Mouse (Mus musculus): ENCODE measurements around the gene Nek11. TPM values are rescaled to one million over a fixed set of nuclear protein-coding genes. Genes with fewer than 3 reads are reported as not detected.

Nek11 gene
- polyA plus RNA-seq, 1 experiment from 2014 or later: 1.7 TPM

DNA sequence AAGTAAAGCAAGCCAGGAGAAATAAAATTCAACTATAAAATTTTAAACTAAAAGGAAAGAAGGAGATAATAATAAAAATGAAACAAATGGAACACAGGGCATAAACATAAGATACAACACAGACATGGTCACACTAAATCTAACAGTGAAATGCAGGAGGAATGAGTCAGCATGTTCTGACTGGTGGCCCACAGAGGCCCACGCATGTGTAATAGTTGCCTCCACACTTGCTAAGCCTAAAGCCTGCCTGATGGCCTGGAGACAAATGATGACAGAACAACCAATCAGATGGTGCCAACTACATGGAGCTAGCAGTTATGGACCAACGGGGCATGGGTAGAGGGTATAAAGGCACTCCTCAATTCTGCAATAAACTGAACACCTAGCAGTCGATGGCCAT is 93.1 kb downstream of the Nek11 start:
- Histone ChIP-seq H3K9ac (ENCODE audit: low read length) (no peak overlapping the region), H3K4me1 (ENCODE audit: control insufficient read depth, insufficient read depth, low read length) (no peaks in the 10 kb centered on the region), H3K36me3 (ENCODE audit: control insufficient read depth, insufficient read depth, low read length) (no peaks in the 10 kb centered on the region), H3K27me3 (replicated peaks; ENCODE audit: control insufficient read depth, insufficient read depth, low read length) (no peaks in the 10 kb centered on the region), H3K4me3 (ENCODE audit: low read depth, low read length) (no peak overlapping the region), H3K4me2 (ENCODE audit: low read length) (no peak overlapping the region), H3K9me3 (replicated peaks; ENCODE audit: control insufficient read depth, low read length) (no peaks in the 10 kb centered on the region), H3K27ac (ENCODE audit: low read depth, low read length) (no peak overlapping the region)
- 90% methylated on average over 3 of the region's 3 CpGs for WGBS
- DNase-seq (ENCODE audit: low spot score): no peak
- no peak for ATAC-seq

GRCm38 (mm10) chr9:105301396-105301795 is 93.9 kb downstream of the Nek11 start:
- Histone ChIP-seq H3K9ac (ENCODE audit: low read length) (no peak overlapping the region), H3K27me3 (replicated peaks; ENCODE audit: control insufficient read depth, insufficient read depth, low read length) (no peaks in the 10 kb centered on the region), H3K4me2 (ENCODE audit: low read length) (no peak overlapping the region), H3K36me3 (ENCODE audit: control insufficient read depth, insufficient read depth, low read length) (no peaks in the 10 kb centered on the region), H3K4me3 (ENCODE audit: low read depth, low read length) (no peak overlapping the region), H3K4me1 (ENCODE audit: control insufficient read depth, insufficient read depth, low read length) (no peaks in the 10 kb centered on the region), H3K9me3 (replicated peaks; ENCODE audit: control insufficient read depth, low read length) (no peaks in the 10 kb centered on the region), H3K27ac (ENCODE audit: low read depth, low read length) (no peak overlapping the region)
- WGBS: 96% methylated on average over 1 of the region's 1 CpGs
- DNase-seq (ENCODE audit: low spot score) (peak; percentile 27), ATAC-seq (no peak)

GRCm38 (mm10) chr9:105300738-105301325 is 94.5 kb downstream of the Nek11 start:
- ATAC-seq (no peak), DNase-seq (ENCODE audit: low spot score) (no peak)
- WGBS: 81% methylated on average over 2 of the region's 2 CpGs

DNA sequence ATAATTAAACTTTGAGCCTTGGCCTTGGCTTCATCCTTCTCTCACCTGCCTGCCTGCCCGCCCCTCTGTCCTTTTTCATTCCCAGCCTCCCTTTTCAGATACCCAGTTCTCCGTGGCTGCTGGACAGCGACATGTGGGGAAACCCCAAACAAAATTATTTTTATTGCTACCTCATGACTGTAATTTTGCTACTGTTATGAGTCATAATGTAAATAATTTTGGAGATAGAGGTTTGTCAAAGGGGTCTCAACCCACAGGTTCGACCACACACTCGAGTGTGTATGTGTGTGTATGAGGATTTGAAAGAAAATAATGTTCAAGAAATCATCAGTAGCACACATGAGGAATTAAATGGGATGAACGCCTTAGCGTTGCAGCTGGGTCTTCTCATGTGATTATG is 110.7 kb downstream of the Nek11 start:
- Histone ChIP-seq H3K4me2 (ENCODE audit: low read length) (no peak overlapping the region), H3K4me1 (ENCODE audit: control insufficient read depth, insufficient read depth, low read length) (no peaks in the 10 kb centered on the region), H3K36me3 (ENCODE audit: control insufficient read depth, insufficient read depth, low read length) (no peaks in the 10 kb centered on the region), H3K9me3 (replicated peaks; ENCODE audit: control insufficient read depth, low read length) (no peaks in the 10 kb centered on the region), H3K27ac (ENCODE audit: low read depth, low read length) (no peak overlapping the region), H3K4me3 (ENCODE audit: low read depth, low read length) (no peak overlapping the region), H3K27me3 (replicated peaks; ENCODE audit: control insufficient read depth, insufficient read depth, low read length) (no peaks in the 10 kb centered on the region), H3K9ac (ENCODE audit: low read length) (no peak overlapping the region)
- WGBS: 45% methylated on average over 7 of the region's 7 CpGs
- no peak for DNase-seq (ENCODE audit: low spot score)
- no peak for ATAC-seq

More at GRCm38 (mm10) chr9:105300738-105301325, 94.5 kb downstream of the Nek11 start:
- Histone ChIP-seq H3K9me3 (replicated peaks; ENCODE audit: control insufficient read depth, low read length) (no peaks in the 10 kb centered on the region), H3K9ac (ENCODE audit: low read length) (no peak overlapping the region), H3K36me3 (ENCODE audit: control insufficient read depth, insufficient read depth, low read length) (no peaks in the 10 kb centered on the region), H3K4me1 (ENCODE audit: control insufficient read depth, insufficient read depth, low read length) (no peaks in the 10 kb centered on the region), H3K27ac (ENCODE audit: low read depth, low read length) (no peak overlapping the region), H3K4me3 (ENCODE audit: low read depth, low read length) (no peak overlapping the region), H3K4me2 (ENCODE audit: low read length) (no peak overlapping the region), H3K27me3 (replicated peaks; ENCODE audit: control insufficient read depth, insufficient read depth, low read length) (no peaks in the 10 kb centered on the region)

DNA sequence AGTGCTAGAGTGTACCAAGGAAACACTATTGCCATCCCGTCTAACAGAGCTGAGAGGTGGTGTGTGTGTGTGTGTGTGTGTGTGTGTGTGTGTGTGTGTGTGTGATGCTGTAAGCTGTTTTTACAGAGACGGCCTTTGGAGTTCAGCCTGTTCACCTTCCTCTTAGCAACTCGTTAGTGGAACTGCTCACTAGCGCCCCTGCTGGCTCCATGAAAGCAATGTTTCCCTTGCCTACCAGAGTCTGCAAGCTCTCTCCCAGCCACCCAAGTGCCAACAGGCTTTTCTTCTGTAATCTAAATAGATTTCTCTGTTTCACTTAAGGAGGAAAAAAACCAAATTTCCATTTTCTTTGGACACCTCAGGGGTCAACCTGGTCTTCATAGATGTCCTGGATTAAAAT is 112.6 kb downstream of the Nek11 start:
- H3K27me3 ChIP-seq (replicated peaks; ENCODE audit: control insufficient read depth, insufficient read depth, low read length): no peaks in the 10 kb centered on the region
- H3K9ac ChIP-seq (ENCODE audit: low read length): no peak overlapping the region
- no peaks in the 10 kb centered on the region for H3K9me3 ChIP-seq (replicated peaks; ENCODE audit: control insufficient read depth, low read length)
- peak; percentile 69 for DNase-seq (ENCODE audit: low spot score)
- 10% methylated on average over 4 of the region's 4 CpGs for WGBS
- no peak for ATAC-seq
- no peak overlapping the region for H3K27ac ChIP-seq (ENCODE audit: low read depth, low read length)
- no peaks in the 10 kb centered on the region for H3K36me3 ChIP-seq (ENCODE audit: control insufficient read depth, insufficient read depth, low read length)
- no peaks in the 10 kb centered on the region for H3K4me1 ChIP-seq (ENCODE audit: control insufficient read depth, insufficient read depth, low read length)
- H3K4me3 ChIP-seq (ENCODE audit: low read depth, low read length): no peak overlapping the region
- H3K4me2 ChIP-seq (ENCODE audit: low read length): no peak overlapping the region

GRCm38 (mm10) chr9:105274925-105275324 is 120.4 kb downstream of the Nek11 start:
- Histone ChIP-seq H3K4me2 (ENCODE audit: low read length) (no peak overlapping the region), H3K4me3 (ENCODE audit: low read depth, low read length) (no peak overlapping the region), H3K27ac (ENCODE audit: low read depth, low read length) (no peak overlapping the region), H3K36me3 (ENCODE audit: control insufficient read depth, insufficient read depth, low read length) (no peaks in the 10 kb centered on the region), H3K4me1 (ENCODE audit: control insufficient read depth, insufficient read depth, low read length) (peaks cover 8% of the 10 kb centered on the region; the same call in 1 of the 2 replicates), H3K9ac (ENCODE audit: low read length) (no peak overlapping the region), H3K9me3 (replicated peaks; ENCODE audit: control insufficient read depth, low read length) (no peaks in the 10 kb centered on the region), H3K27me3 (replicated peaks; ENCODE audit: control insufficient read depth, insufficient read depth, low read length) (no peaks in the 10 kb centered on the region)
- DNase-seq (ENCODE audit: low spot score) (peak; percentile 45), ATAC-seq (peak; percentile 42; the same call in 1 of the 2 replicates)
- 57% methylated on average over 3 of the region's 3 CpGs for WGBS

DNA sequence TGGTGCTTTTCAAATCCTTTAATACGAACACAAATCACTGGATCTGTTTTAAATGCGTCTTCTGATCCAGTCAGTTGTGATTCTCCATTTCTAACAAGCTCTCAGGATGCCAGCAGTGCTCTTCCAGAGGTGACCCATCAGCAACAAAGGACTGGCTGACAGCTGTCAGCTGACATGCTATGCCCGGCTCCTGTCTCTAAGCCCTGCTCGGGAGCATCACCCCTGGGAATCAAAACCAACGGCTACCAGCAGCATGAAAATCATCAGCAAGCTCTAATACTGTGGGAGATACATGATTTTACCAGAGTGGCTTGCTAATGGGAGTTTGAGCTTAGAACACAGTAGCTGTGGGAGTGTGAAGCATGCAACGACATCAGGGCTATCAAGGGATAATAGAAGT is 121.0 kb downstream of the Nek11 start:
- no peak overlapping the region for H3K9ac ChIP-seq (ENCODE audit: low read length)
- H3K4me1 ChIP-seq (ENCODE audit: control insufficient read depth, insufficient read depth, low read length): peaks cover 8% of the 10 kb centered on the region; the same call in 1 of the 2 replicates
- H3K27me3 ChIP-seq (replicated peaks; ENCODE audit: control insufficient read depth, insufficient read depth, low read length): no peaks in the 10 kb centered on the region
- 46% methylated on average over 6 of the region's 6 CpGs for WGBS
- H3K9me3 ChIP-seq (replicated peaks; ENCODE audit: control insufficient read depth, low read length): no peaks in the 10 kb centered on the region
- H3K36me3 ChIP-seq (ENCODE audit: control insufficient read depth, insufficient read depth, low read length): no peaks in the 10 kb centered on the region
- H3K4me3 ChIP-seq (ENCODE audit: low read depth, low read length): no peak overlapping the region
- DNase-seq (ENCODE audit: low spot score): peak; percentile 23
- no peak overlapping the region for H3K27ac ChIP-seq (ENCODE audit: low read depth, low read length)
- H3K4me2 ChIP-seq (ENCODE audit: low read length): no peak overlapping the region
- 0 out of 2 replicates have a peak, but pooled peaks have one; percentile 23 for ATAC-seq

- 0 out of 2 replicates have a peak, but pooled peaks have one; percentile 34 for ATAC-seq
- H3K27ac ChIP-seq (ENCODE audit: low read depth, low read length): no peak overlapping the region
- H3K4me2 ChIP-seq (ENCODE audit: low read length): no peak overlapping the region
- no peaks in the 10 kb centered on the region for H3K27me3 ChIP-seq (replicated peaks; ENCODE audit: control insufficient read depth, insufficient read depth, low read length)
- H3K9ac ChIP-seq (ENCODE audit: low read length): no peak overlapping the region
- H3K4me1 ChIP-seq (ENCODE audit: control insufficient read depth, insufficient read depth, low read length): peaks cover 8% of the 10 kb centered on the region; the same call in 1 of the 2 replicates
- H3K4me3 ChIP-seq (ENCODE audit: low read depth, low read length): no peak overlapping the region
- no peaks in the 10 kb centered on the region for H3K9me3 ChIP-seq (replicated peaks; ENCODE audit: control insufficient read depth, low read length)
- peak; percentile 26 for DNase-seq (ENCODE audit: low spot score)
- no peaks in the 10 kb centered on the region for H3K36me3 ChIP-seq (ENCODE audit: control insufficient read depth, insufficient read depth, low read length)
- 10% methylated on average over 7 of the region's 7 CpGs for WGBS
These were observed 123.1 kb downstream of the Nek11 start for GRCm38 (mm10) chr9:105272241-105272640.

GRCm38 (mm10) chr9:105263140-105263539 is 132.2 kb downstream of the Nek11 start:
- no peak for DNase-seq (ENCODE audit: low spot score)
- no peak overlapping the region for H3K27ac ChIP-seq (ENCODE audit: low read depth, low read length)
- ATAC-seq: no peak
- H3K27me3 ChIP-seq (replicated peaks; ENCODE audit: control insufficient read depth, insufficient read depth, low read length): no peaks in the 10 kb centered on the region
- H3K4me1 ChIP-seq (ENCODE audit: control insufficient read depth, insufficient read depth, low read length): no peaks in the 10 kb centered on the region; the same call in 1 of the 2 replicates
- 72% methylated on average over 2 of the region's 2 CpGs for WGBS
- H3K9ac ChIP-seq (ENCODE audit: low read length): no peak overlapping the region
- H3K36me3 ChIP-seq (ENCODE audit: control insufficient read depth, insufficient read depth, low read length): no peaks in the 10 kb centered on the region
- H3K9me3 ChIP-seq (replicated peaks; ENCODE audit: control insufficient read depth, low read length): no peaks in the 10 kb centered on the region
- no peak overlapping the region for H3K4me3 ChIP-seq (ENCODE audit: low read depth, low read length)
- H3K4me2 ChIP-seq (ENCODE audit: low read length): no peak overlapping the region
